Mouse (Mus musculus) c-Kit-negative CD71-positive TER-119-positive erythroid progenitor cells, embryonic 14.5 days (primary cell): ENCODE results near the gene Dyrk3.

Experiments used
- DNase-seq: peaks from one replicate; pipeline ENCODE4 v3.0.0-alpha.2; 2013; ENCODE audit warnings: low read depth, low spot score

The Dyrk3 gene

GRCm38 (mm10) chr1:131112576-131112975 is 25.6 kb downstream of the Dyrk3 start:
- no peak for DNase-seq

DNA sequence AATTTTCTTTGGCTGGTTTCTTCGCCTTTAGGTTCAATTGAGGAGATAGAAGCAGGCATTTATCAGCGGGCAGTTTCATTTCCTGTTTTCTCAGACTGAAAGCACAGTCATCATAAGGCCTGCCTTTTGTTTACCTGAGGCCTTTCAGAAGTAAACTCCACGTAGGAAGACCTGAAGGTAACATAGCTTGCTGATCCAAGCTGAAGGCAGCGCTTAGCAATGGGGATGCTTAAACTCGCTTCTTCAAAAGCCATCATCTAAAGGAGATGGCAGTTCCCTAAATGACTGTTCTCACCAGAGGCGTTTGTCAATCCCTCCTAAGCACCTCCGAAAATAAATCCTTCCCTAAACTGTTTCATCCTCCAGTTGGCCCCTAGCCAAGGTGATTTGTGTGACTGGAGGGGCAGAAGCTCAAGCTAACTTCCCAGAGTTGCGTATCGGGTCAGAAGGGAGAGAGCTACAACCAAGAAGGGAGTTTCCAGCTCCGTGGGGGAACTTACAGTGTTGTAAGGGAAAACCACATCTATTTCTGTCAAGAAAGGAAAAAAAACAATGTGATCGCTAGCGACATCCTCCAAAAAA is 27.5 kb downstream of the Dyrk3 start:
- no peak for DNase-seq

DNA sequence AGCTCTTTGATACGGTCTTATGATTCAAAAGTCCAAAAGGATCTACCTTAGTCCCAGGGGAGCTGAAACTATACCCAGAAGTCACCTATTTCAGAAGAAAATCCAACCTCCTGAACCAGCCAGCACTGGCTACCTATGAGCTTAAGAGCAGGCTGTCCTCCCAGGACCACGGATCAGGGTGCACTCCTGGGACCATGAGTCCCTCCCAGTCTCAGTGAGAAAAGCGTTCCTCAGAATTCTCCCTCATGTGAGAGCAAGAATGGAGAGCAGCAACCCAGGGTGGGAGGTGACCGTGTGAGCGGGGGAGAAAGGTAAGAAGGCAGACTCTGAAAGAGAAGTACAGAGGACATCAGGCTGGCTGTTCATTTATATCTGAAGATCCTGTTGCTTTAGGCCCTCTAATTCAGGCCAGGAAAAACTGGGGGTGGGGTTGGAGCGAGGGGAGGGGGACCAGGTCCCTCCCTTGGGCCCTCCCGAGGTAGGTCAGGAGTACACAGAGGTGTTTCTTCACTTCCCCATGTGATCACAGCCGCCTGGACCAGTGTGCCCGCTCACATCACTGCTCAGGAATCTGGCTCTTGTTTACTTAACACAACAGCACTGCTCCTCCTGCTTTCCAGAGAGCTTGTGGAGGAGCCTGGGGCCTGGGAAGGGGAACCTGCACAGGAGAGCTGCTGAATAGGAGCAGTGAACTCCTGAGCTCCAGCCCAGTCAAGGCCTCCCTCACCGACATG is 30.4 kb downstream of the Dyrk3 start:
- no peak for DNase-seq

DNA sequence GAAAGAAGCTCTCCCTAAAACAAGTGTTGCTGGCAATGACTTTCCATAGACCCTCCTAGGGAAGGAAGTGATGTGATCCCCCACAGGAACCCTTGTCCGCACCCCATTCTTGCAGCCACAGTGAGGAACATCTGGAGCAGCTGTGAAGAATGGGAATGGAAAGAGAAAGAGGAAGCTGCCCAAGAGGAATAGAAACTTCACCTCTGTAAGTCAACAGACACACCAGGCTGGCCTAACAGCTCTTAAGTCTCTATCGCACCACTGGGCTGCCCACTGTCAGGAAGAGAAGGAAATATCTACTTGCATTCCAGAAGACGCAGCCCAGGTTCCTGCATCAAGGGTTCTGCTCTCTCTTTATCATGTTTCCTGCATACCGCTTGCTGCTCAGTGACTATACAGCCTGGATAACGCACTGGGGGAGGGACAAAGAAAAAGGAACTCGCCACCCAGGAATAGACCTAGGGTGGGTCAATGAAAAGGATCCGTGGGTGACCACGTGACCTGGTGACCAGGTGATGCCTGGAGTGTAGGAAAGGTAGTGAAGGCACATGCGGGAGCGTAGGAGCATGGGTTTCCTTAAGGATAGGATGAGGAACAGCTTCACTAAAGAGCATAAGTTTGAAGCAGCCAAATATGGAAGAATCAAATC is 34.2 kb downstream of the Dyrk3 start:
- DNase-seq: no peak

DNA sequence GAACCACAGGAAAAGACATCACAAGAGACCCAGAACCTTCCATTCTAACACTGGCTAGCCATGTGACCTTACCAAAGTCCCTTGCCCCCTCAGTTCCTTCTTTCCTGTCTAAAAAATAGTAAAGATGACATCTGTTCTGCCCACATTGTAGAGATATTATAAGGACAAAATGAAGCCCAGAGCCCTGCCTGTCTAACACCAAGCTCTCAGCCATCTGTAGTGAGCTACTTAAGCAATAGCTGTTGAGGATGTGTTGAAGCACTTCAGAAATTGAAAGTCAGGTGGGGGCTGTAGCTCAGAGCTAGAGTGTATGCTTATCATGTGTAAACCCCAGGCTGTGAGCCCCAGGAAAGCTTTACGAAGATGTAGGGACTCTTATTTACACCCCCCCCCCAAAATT is 37.3 kb downstream of the Dyrk3 start:
- DNase-seq: no peak

GRCm38 (mm10) chr1:131097700-131098094 is 40.4 kb downstream of the Dyrk3 start, which contains the start of gene Mapkapk2:
Mapkapk2 (minus strand) TSS chr1:131097826.
- DNase-seq: peak; percentile 69

- DNase-seq: no peak
These were observed 41.1 kb downstream of the Dyrk3 start for GRCm38 (mm10) chr1:131096803-131097699.

DNA sequence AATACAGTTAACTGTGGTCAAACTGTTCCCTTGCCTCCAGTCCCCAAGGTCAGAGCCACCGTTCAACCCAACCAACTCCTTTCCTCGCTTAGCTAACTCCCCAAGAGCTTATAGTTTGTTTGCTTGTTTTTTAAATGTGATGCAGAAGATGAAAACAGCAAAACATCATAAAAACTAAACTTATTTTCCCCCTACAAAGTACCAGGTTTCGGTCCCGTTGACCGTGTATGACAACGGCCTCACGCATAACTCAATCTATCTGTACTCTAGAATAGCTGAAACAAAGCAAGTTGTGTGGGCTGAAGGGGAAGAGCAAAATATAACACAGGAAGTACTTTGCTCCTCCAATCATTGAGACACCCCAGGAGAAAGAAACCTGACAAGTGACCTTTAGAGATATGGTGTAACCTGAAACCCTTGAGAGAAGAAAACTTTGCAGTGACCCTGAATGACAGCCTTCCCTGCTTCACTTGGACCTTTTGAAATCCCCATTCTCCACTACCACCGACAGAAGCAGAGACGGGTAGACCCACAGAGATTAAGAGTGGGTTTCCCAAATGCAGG is 41.9 kb downstream of the Dyrk3 start:
- DNase-seq: no peak

GRCm38 (mm10) chr1:131095574-131095973 is 42.6 kb downstream of the Dyrk3 start:
- no peak for DNase-seq

- no peak for DNase-seq
These were observed 44.3 kb downstream of the Dyrk3 start for GRCm38 (mm10) chr1:131093889-131094288.

DNA sequence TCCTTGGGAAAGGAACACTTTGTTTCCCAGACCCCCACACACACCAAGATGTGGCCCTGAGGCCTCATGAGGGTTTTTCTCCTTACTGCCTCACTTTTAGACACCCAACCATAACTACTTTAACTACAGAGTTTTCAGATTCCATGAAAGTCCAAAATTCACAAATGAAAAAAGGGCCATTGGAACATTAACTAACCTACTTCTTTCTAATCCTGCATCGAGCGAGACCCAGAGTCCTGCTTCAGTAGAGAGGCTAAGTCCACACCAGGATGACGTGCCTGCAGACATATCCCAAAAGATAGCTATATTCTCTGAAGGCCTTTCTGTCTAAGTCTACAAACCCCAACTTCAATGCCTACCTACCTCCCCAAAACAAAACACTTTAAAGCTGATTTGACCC is 45.3 kb downstream of the Dyrk3 start:
- DNase-seq: no peak

DNA sequence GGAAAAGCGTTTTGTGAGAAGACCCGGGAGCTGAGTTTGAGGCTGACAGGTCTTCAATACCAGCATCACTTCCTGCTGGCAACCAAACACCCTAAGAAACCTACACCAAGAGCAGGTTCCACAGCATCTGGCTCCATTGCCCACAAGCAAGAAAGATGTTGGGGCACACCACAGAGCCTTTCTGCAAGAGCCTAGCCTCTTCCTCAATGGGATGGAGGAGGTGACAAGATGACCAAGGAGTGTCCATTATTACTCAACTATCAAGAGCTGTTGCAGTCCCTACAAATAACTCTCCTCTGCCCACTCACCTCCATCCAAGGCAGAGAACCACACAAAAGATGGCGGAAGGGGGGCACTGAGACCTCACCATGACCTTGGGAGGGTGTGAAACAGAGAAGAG is 46.0 kb downstream of the Dyrk3 start:
- no peak for DNase-seq

- DNase-seq: no peak
These were observed 46.7 kb downstream of the Dyrk3 start for GRCm38 (mm10) chr1:131091481-131091880.

- DNase-seq: no peak
These were observed 47.3 kb downstream of the Dyrk3 start for GRCm38 (mm10) chr1:131090877-131091276.

DNA sequence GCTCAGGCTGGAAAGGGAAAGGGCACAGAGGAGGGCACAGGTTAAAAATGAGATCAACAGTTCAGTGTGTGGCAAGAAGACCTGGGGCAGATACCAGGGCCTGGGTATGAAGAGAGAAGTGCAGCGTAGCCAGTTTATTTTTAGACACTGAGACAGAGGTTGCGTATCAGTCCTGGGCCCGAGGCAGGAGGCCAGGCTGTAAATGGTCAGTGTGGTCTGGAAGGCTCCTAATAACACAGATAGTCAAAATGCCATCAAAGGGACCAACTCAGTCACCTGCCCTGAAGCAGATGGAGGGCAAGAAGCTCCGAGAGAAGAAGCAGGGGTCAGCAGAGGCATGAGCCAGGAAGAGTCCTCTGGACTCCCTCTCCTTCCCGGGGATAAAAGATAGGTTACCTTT is 47.9 kb downstream of the Dyrk3 start:
- no peak for DNase-seq

- DNase-seq: no peak
These were observed 48.5 kb downstream of the Dyrk3 start for GRCm38 (mm10) chr1:131089525-131090127.

DNA sequence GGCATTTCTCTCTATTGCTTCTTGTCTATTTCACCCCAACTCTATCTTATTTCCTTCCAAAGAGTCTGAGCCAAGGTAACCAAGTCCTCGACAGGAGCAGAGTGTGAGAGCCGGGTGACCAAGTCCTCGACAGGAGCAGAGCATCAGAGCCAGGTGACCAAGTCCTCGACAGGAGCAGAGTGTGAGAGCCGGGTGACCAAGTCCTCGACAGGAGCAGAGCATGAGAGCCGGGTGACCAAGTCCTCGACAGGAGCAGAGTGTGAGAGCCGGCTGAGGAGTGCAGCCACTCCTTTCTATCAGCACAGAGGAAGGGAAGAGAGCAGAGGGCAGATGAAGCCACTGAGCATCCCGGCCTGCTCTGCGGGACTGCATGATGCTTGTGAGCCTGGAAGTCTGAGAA is 49.6 kb downstream of the Dyrk3 start:
- DNase-seq: no peak

GRCm38 (mm10) chr1:131086907-131087306 is 51.2 kb downstream of the Dyrk3 start:
- DNase-seq: no peak

GRCm38 (mm10) chr1:131085957-131086739 is 52.0 kb downstream of the Dyrk3 start:
- DNase-seq: no peak

- DNase-seq: no peak
These were observed 52.9 kb downstream of the Dyrk3 start for GRCm38 (mm10) chr1:131085272-131085671.
